Mouse (Mus musculus) left cerebral cortex, adult 18-20 months (tissue): ENCODE measurements at regions not wholly inside any gene's neighbourhood (a gene's known extent, or its start where the extent isn't known, plus 50 kb on each side); places are given as distances from the start of the nearest gene placed in this dataset.

Source experiments
- DNase-seq, 2 experiments: peaks; one replicate each; pipeline ENCODE4 v3.0.0; 2021 to 2022; ENCODE audit warnings: low spot score in 2 of 2, mixed read lengths in 1 of 2

GRCm38 (mm10) chr6:94340546-94340945, 56.8 kb upstream of the Magi1 start:
- no peak for DNase-seq

GRCm38 (mm10) chr6:94336168-94336567, 52.5 kb upstream of the Magi1 start:
- DNase-seq: no peak
